Mouse (Mus musculus): ENCODE results near the gene Crbn. TPM values are rescaled to one million over a fixed set of nuclear protein-coding genes. Genes with fewer than 3 reads are reported as not detected.

Crbn gene
- polyA plus RNA-seq, 1 experiment from 2014 or later: 59.4 TPM

GRCm38 (mm10) chr6:106760473-106761218, 39.2 kb downstream of the Crbn start:
- no peak overlapping the region for H3K4me3 ChIP-seq (replicated peaks)
- ATAC-seq: no peak
- no peaks in the 10 kb centered on the region for H3K4me1 ChIP-seq (replicated peaks)
- H3K9ac ChIP-seq (replicated peaks): no peak overlapping the region
- H3K36me3 ChIP-seq: no peaks in the 10 kb centered on the region
- no peak overlapping the region for H3K27ac ChIP-seq
- no peak overlapping the region for H3K4me2 ChIP-seq (replicated peaks)
- 91% methylated on average over 3 of the region's 3 CpGs for WGBS
- no peaks in the 10 kb centered on the region; the same call in 1 of the 2 replicates for H3K27me3 ChIP-seq
- no peaks in the 10 kb centered on the region for H3K9me3 ChIP-seq

- H3K9me3 ChIP-seq: no peaks in the 10 kb centered on the region
- H3K4me3 ChIP-seq (replicated peaks): no peak overlapping the region
- H3K4me2 ChIP-seq (replicated peaks): no peak overlapping the region
- H3K9ac ChIP-seq (replicated peaks): no peak overlapping the region
- no peaks in the 10 kb centered on the region for H3K36me3 ChIP-seq
- no peaks in the 10 kb centered on the region for H3K27me3 ChIP-seq
- no peak for ATAC-seq
- 67% methylated on average over 3 of the region's 3 CpGs for WGBS
- H3K4me1 ChIP-seq (replicated peaks): no peaks in the 10 kb centered on the region
- H3K27ac ChIP-seq: no peak overlapping the region
Observed at GRCm38 (mm10) chr6:106758299-106758698, 41.6 kb downstream of the Crbn start.

- Histone ChIP-seq H3K4me3 (replicated peaks) (no peak overlapping the region), H3K4me2 (replicated peaks) (no peak overlapping the region), H3K27ac (no peak overlapping the region), H3K9ac (replicated peaks) (no peak overlapping the region), H3K4me1 (replicated peaks) (no peaks in the 10 kb centered on the region), H3K36me3 (no peaks in the 10 kb centered on the region), H3K27me3 (no peaks in the 10 kb centered on the region), H3K9me3 (no peaks in the 10 kb centered on the region)
- ATAC-seq: no peak
- WGBS: 89% methylated on average over 7 of the region's 7 CpGs
Observed at GRCm38 (mm10) chr6:106750291-106750690, 49.6 kb downstream of the Crbn start.

GRCm38 (mm10) chr6:106748887-106749388, 50.9 kb downstream of the Crbn start, which contains the start of gene Il5ra:
Il5ra (minus strand) TSS chr6:106749037.
- H3K9me3 ChIP-seq: no peaks in the 10 kb centered on the region
- no peak within 1 kb of the TSS for H3K4me2 ChIP-seq (replicated peaks)
- H3K4me3 ChIP-seq (replicated peaks): no peak within 1 kb of the TSS
- H3K4me1 ChIP-seq (replicated peaks): no peaks in the 10 kb centered on the region
- no peak for ATAC-seq
- no peaks in the 10 kb centered on the region for H3K36me3 ChIP-seq
- WGBS: 80% methylated on average over 6 of the region's 6 CpGs
- H3K9ac ChIP-seq (replicated peaks): no peak within 1 kb of the TSS
- no peak within 1 kb of the TSS for H3K27ac ChIP-seq
- no peaks in the 10 kb centered on the region for H3K27me3 ChIP-seq

- no peak overlapping the region for H3K27ac ChIP-seq
- 87% methylated on average over 3 of the region's 3 CpGs for WGBS
- no peak overlapping the region for H3K4me2 ChIP-seq (replicated peaks)
- H3K4me3 ChIP-seq (replicated peaks): no peak overlapping the region
- H3K27me3 ChIP-seq: no peaks in the 10 kb centered on the region
- ATAC-seq: no peak
- H3K4me1 ChIP-seq (replicated peaks): no peaks in the 10 kb centered on the region
- H3K9me3 ChIP-seq: no peaks in the 10 kb centered on the region
- H3K36me3 ChIP-seq: no peaks in the 10 kb centered on the region
- H3K9ac ChIP-seq (replicated peaks): no peak overlapping the region
Observed at GRCm38 (mm10) chr6:106747804-106748203, 52.1 kb downstream of the Crbn start.

- WGBS: 97% methylated on average over 5 of the region's 5 CpGs
Observed at GRCm38 (mm10) chr6:106747251-106747650, 52.6 kb downstream of the Crbn start.

GRCm38 (mm10) chr6:106745673-106746394, 54.0 kb downstream of the Crbn start:
- no peak overlapping the region for H3K4me2 ChIP-seq (replicated peaks)
- H3K4me1 ChIP-seq (replicated peaks): no peaks in the 10 kb centered on the region
- no peak overlapping the region for H3K9ac ChIP-seq (replicated peaks)
- no peak for ATAC-seq
- H3K36me3 ChIP-seq: no peaks in the 10 kb centered on the region
- no peaks in the 10 kb centered on the region for H3K27me3 ChIP-seq
- no peak overlapping the region for H3K4me3 ChIP-seq (replicated peaks)
- WGBS: 86% methylated on average over 7 of the region's 7 CpGs
- no peaks in the 10 kb centered on the region for H3K9me3 ChIP-seq
- H3K27ac ChIP-seq: no peak overlapping the region

More at GRCm38 (mm10) chr6:106747251-106747650, 52.6 kb downstream of the Crbn start:
- ATAC-seq: no peak
- Histone ChIP-seq H3K9ac (replicated peaks) (no peak overlapping the region), H3K9me3 (no peaks in the 10 kb centered on the region), H3K4me3 (replicated peaks) (no peak overlapping the region), H3K4me2 (replicated peaks) (no peak overlapping the region), H3K27me3 (no peaks in the 10 kb centered on the region), H3K27ac (no peak overlapping the region), H3K4me1 (replicated peaks) (no peaks in the 10 kb centered on the region), H3K36me3 (no peaks in the 10 kb centered on the region)

- Histone ChIP-seq H3K4me2 (replicated peaks) (no peak overlapping the region), H3K27ac (no peak overlapping the region), H3K9me3 (no peaks in the 10 kb centered on the region), H3K36me3 (no peaks in the 10 kb centered on the region), H3K4me3 (replicated peaks) (no peak overlapping the region), H3K4me1 (replicated peaks) (no peaks in the 10 kb centered on the region), H3K9ac (replicated peaks) (no peak overlapping the region), H3K27me3 (no peaks in the 10 kb centered on the region)
- WGBS: 76% methylated on average over 7 of the region's 7 CpGs
- ATAC-seq: no peak
Observed at GRCm38 (mm10) chr6:106743556-106744233, 56.2 kb downstream of the Crbn start.

GRCm38 (mm10) chr6:106740244-106740825, 59.5 kb downstream of the Crbn start:
- ATAC-seq: no peak
- Histone ChIP-seq H3K36me3 (no peaks in the 10 kb centered on the region), H3K4me2 (replicated peaks) (no peak overlapping the region), H3K27me3 (no peaks in the 10 kb centered on the region), H3K27ac (no peak overlapping the region), H3K9me3 (no peaks in the 10 kb centered on the region), H3K4me1 (replicated peaks) (no peaks in the 10 kb centered on the region), H3K4me3 (replicated peaks) (no peak overlapping the region), H3K9ac (replicated peaks) (no peak overlapping the region)
- 95% methylated on average over 1 of the region's 1 CpGs for WGBS

GRCm38 (mm10) chr6:106738229-106738628, 61.6 kb downstream of the Crbn start:
- Histone ChIP-seq H3K36me3 (no peaks in the 10 kb centered on the region), H3K9me3 (no peaks in the 10 kb centered on the region), H3K9ac (replicated peaks) (no peak overlapping the region), H3K27ac (no peak overlapping the region), H3K4me2 (replicated peaks) (no peak overlapping the region), H3K27me3 (no peaks in the 10 kb centered on the region), H3K4me3 (replicated peaks) (no peak overlapping the region), H3K4me1 (replicated peaks) (no peaks in the 10 kb centered on the region)
- ATAC-seq: no peak
- WGBS: 84% methylated on average over 3 of the region's 3 CpGs

GRCm38 (mm10) chr6:106732563-106732962, 67.3 kb downstream of the Crbn start:
- Histone ChIP-seq H3K27me3 (no peaks in the 10 kb centered on the region), H3K9me3 (no peaks in the 10 kb centered on the region), H3K4me2 (replicated peaks) (no peak overlapping the region), H3K27ac (no peak overlapping the region), H3K4me1 (replicated peaks) (no peaks in the 10 kb centered on the region), H3K36me3 (no peaks in the 10 kb centered on the region), H3K4me3 (replicated peaks) (no peak overlapping the region), H3K9ac (replicated peaks) (no peak overlapping the region)
- 90% methylated on average over 4 of the region's 4 CpGs for WGBS
- ATAC-seq: no peak

Data from midbrain, embryonic 13.5 days (tissue).